Mouse (Mus musculus) liver, adult 2 months (tissue): ENCODE measurements around the gene Metrnl. TPM values are rescaled to one million over a fixed set of nuclear protein-coding genes. Genes with fewer than 3 reads are reported as not detected.
A peak's percentile ranks its signal among the peaks of the same experiment; 100 is the strongest.

ENCODE experiments used
- DNase-seq: peaks from one replicate; pipeline ENCODE4 v3.0.0-alpha.2; 2011; ENCODE audit warnings: low read depth, low spot score; ENCODE audit errors: extremely low read depth
- H3K27ac ChIP-seq: fragments of 200-500 bp; replicated peaks from 2 replicates; pipeline ENCODE4 v1.5.1; 2012; ENCODE audit warnings: low read depth, mild to moderate bottlenecking, control low read depth, inconsistent platforms, low read length; ENCODE audit not compliant: insufficient read depth
- H3K27me3 ChIP-seq: fragments of 200-500 bp; 2 replicates; pipeline ENCODE4 v1.6.1; 2012; ENCODE audit warnings: mild to moderate bottlenecking, moderate library complexity, low read length, inconsistent platforms; ENCODE audit not compliant: control insufficient read depth, insufficient read depth
- H3K36me3 ChIP-seq: fragments of 200-500 bp; 2 replicates; pipeline ENCODE4 v1.6.1; 2012; ENCODE audit warnings: low read length, inconsistent platforms; ENCODE audit not compliant: control insufficient read depth, insufficient read depth
- H3K4me1 ChIP-seq: fragments of 200-500 bp; 2 replicates; pipeline ENCODE4 v1.6.1; 2011; ENCODE audit warnings: low read length; ENCODE audit not compliant: control insufficient read depth, insufficient read depth
- H3K4me3 ChIP-seq: fragments of 200-500 bp; 2 replicates; pipeline ENCODE4 v1.5.1; 2011; ENCODE audit warnings: low read depth, mild to moderate bottlenecking, control low read depth, low read length, moderate library complexity; ENCODE audit not compliant: insufficient read depth
- H3K79me2 ChIP-seq: fragments of 200-500 bp; 2 replicates; pipeline ENCODE4 v1.6.1; 2012; ENCODE audit warnings: inconsistent platforms, mild to moderate bottlenecking, low read length, moderate library complexity; ENCODE audit not compliant: control insufficient read depth, insufficient read depth
- H3K9ac ChIP-seq: fragments of 200-500 bp; 2 replicates; pipeline ENCODE4 v1.6.1; 2012; ENCODE audit warnings: low read depth, mild to moderate bottlenecking, control low read depth, inconsistent platforms, low read length
- CTCF ChIP-seq: fragments of 200-500 bp; IDR thresholded peaks from 2 replicates; pipeline ENCODE4 v1.5.1; 2011; ENCODE audit warnings: low read depth, low read length, control low read depth
- POLR2A ChIP-seq: fragments of 200-500 bp; IDR thresholded peaks from 2 replicates; pipeline ENCODE4 v1.6.1; 2011; ENCODE audit warnings: low read length, control low read depth; ENCODE audit not compliant: insufficient read depth; ENCODE audit errors: extremely low read depth
- WGBS: fragments of 180-500 bp; shearing (Covaris S2); methylation state at CpG from one replicate; pipeline ENCODE4 v1.1.7; 2018; 5-methylcytosine and 5-hydroxymethylcytosine counted together
- polyA plus RNA-seq: library from polyadenylated mRNA; depleted of rRNA; stranded (reverse); fragments of >200 nt; gene quantifications from 2 replicates; pipeline ENCODE4 v1.2.3, GENCODE M21; 2012
- total RNA-seq: library from RNA; depleted of rRNA; stranded (reverse); fragments of >200 nt; gene quantifications from 2 replicates; pipeline ENCODE4 v1.2.3, GENCODE M21; 2014

The Metrnl gene
- total and polyA plus RNA-seq, 2 experiments, result 4.3 to 5.5 TPM

GRCm38 (mm10) chr11:121726625-121727024, 25.3 kb downstream of the Metrnl start:
- Histone ChIP-seq H3K9ac (no peak overlapping the region), H3K79me2 (no peaks in the 10 kb centered on the region), H3K27me3 (no peaks in the 10 kb centered on the region), H3K4me3 (no peak overlapping the region), H3K4me1 (no peaks in the 10 kb centered on the region), H3K36me3 (no peaks in the 10 kb centered on the region), H3K27ac (no peak overlapping the region)
- TF ChIP-seq POLR2A (no peak), CTCF (no peak)
- 78% methylated on average over 2 of the region's 2 CpGs for WGBS
- DNase-seq, result no peak

GRCm38 (mm10) chr11:121734184-121734583, 32.8 kb downstream of the Metrnl start:
- H3K9ac ChIP-seq, result no peak overlapping the region

GRCm38 (mm10) chr11:121734892-121735291, 33.5 kb downstream of the Metrnl start:
- DNase-seq, result no peak
- H3K4me3 ChIP-seq, result no peak overlapping the region
- TF ChIP-seq POLR2A (no peak), CTCF (no peak)
- H3K27me3 ChIP-seq, result no peaks in the 10 kb centered on the region
- no peaks in the 10 kb centered on the region for H3K4me1 ChIP-seq
- 41% methylated on average over 1 of the region's 1 CpGs for WGBS
- no peaks in the 10 kb centered on the region for H3K79me2 ChIP-seq
- no peak overlapping the region for H3K27ac ChIP-seq
- H3K9ac ChIP-seq, result no peak overlapping the region
- no peaks in the 10 kb centered on the region for H3K36me3 ChIP-seq

More at GRCm38 (mm10) chr11:121734184-121734583, 32.8 kb downstream of the Metrnl start:
- Histone ChIP-seq H3K27ac (no peak overlapping the region), H3K79me2 (no peaks in the 10 kb centered on the region), H3K36me3 (no peaks in the 10 kb centered on the region), H3K4me1 (no peaks in the 10 kb centered on the region), H3K4me3 (no peak overlapping the region), H3K27me3 (no peaks in the 10 kb centered on the region)
- no peak for TF ChIP-seq CTCF
- TF ChIP-seq POLR2A, result no peak
- 67% methylated on average over 1 of the region's 1 CpGs for WGBS
- peak; percentile 39 for DNase-seq

GRCm38 (mm10) chr11:121738616-121739015, 37.3 kb downstream of the Metrnl start:
- DNase-seq, result no peak
- Histone ChIP-seq H3K27me3 (no peaks in the 10 kb centered on the region), H3K9ac (no peak overlapping the region), H3K27ac (no peak overlapping the region), H3K79me2 (no peaks in the 10 kb centered on the region), H3K36me3 (no peaks in the 10 kb centered on the region), H3K4me1 (no peaks in the 10 kb centered on the region), H3K4me3 (no peak overlapping the region)
- WGBS, result 74% methylated on average over 3 of the region's 3 CpGs
- no peak for TF ChIP-seq CTCF
- TF ChIP-seq POLR2A, result no peak

GRCm38 (mm10) chr11:121740906-121741305, 39.6 kb downstream of the Metrnl start:
- H3K9ac ChIP-seq, result no peak overlapping the region
- no peak overlapping the region for H3K4me3 ChIP-seq
- H3K36me3 ChIP-seq, result no peaks in the 10 kb centered on the region
- no peaks in the 10 kb centered on the region for H3K27me3 ChIP-seq
- peak; percentile 22 for DNase-seq
- no peaks in the 10 kb centered on the region; the same call in 1 of the 2 replicates for H3K4me1 ChIP-seq
- no peak overlapping the region for H3K27ac ChIP-seq
- TF ChIP-seq POLR2A (no peak), CTCF (no peak)
- no peaks in the 10 kb centered on the region for H3K79me2 ChIP-seq
- WGBS, result 14% methylated on average over 1 of the region's 1 CpGs

- Histone ChIP-seq H3K4me1 (no peaks in the 10 kb centered on the region; the same call in 1 of the 2 replicates), H3K4me3 (no peak overlapping the region), H3K36me3 (no peaks in the 10 kb centered on the region), H3K9ac (no peak overlapping the region), H3K27me3 (no peaks in the 10 kb centered on the region), H3K79me2 (no peaks in the 10 kb centered on the region), H3K27ac (no peak overlapping the region)
- 74% methylated on average over 1 of the region's 1 CpGs for WGBS
- DNase-seq, result peak; percentile 21
- TF ChIP-seq POLR2A (no peak), CTCF (no peak)
Observed at GRCm38 (mm10) chr11:121741433-121741832, 40.1 kb downstream of the Metrnl start.
